Mouse (Mus musculus) heart, adult 8-10 months (tissue): ENCODE data around the gene Dlx5. TPM values are rescaled to one million over a fixed set of nuclear protein-coding genes. Genes with fewer than 3 reads are reported as not detected.

Source experiments
- DNase-seq: peaks from one replicate; pipeline ENCODE4 v3.0.0; 2022; ENCODE audit warnings: low spot score
- total RNA-seq, 4 experiments: library from RNA; stranded (reverse); gene quantifications; 2 replicates each; pipeline ENCODE4 v1.2.4; 2022

The Dlx5 gene
- total RNA-seq, 4 experiments from 2014 or later, result 0.22 to 0.84 (median 0.31) TPM

DNA sequence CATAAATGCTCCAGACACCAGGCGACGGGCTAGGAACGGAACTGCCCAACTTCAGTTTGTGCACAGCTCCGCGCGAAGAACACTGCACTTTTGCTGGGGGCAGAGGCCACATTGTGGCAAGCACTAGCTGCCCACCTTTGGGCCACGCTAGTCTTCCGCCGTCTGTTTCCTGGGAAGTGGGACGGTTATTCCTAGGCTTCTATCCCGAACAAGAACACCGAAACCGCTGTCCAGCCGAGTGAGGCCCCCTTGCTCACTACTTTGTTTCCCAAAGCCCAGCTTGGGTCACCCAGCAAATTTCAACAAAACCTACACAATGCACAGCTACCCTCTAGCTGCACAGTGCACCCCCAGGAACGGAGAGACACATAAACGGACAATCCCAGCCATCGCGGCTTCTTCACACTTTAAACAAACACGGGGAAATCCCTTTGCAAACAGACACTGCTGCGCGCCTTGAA lies 21.9 kb downstream of the Dlx5 start:
- DNase-seq, result no peak

GRCm38 (mm10) chr6:6859111-6859949 lies 22.6 kb downstream of the Dlx5 start:
- no peak for DNase-seq

- DNase-seq, result no peak
These were observed 23.3 kb downstream of the Dlx5 start for GRCm38 (mm10) chr6:6858571-6858970.

DNA sequence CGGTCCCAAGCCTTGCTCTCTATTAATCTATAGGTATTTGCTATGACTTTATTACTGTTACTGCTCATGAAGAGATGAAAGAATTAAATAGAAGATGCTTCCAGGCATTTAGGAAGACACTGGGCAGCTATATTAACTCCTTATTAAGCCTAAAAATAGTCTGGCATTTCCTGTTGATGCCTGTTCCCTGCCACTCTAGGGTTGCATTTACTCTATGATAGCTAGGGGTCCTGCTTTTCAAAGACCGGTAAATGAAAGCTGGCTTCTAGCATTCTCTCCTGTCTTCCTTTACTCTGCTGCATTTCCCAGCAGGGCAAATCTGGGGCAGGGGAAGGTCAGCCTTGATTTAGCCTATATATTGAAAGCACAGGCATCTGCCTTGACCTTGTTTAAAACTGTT lies 24.1 kb downstream of the Dlx5 start:
- no peak for DNase-seq

- no peak for DNase-seq
These were observed 25.0 kb downstream of the Dlx5 start for GRCm38 (mm10) chr6:6856881-6857280.

GRCm38 (mm10) chr6:6856316-6856715 lies 25.6 kb downstream of the Dlx5 start:
- DNase-seq, result no peak

- DNase-seq, result no peak
These were observed 26.1 kb downstream of the Dlx5 start for GRCm38 (mm10) chr6:6855746-6856185.

- DNase-seq, result no peak
These were observed 26.8 kb downstream of the Dlx5 start for GRCm38 (mm10) chr6:6854902-6855745.

- DNase-seq, result no peak
These were observed 27.7 kb downstream of the Dlx5 start for GRCm38 (mm10) chr6:6854176-6854575.

DNA sequence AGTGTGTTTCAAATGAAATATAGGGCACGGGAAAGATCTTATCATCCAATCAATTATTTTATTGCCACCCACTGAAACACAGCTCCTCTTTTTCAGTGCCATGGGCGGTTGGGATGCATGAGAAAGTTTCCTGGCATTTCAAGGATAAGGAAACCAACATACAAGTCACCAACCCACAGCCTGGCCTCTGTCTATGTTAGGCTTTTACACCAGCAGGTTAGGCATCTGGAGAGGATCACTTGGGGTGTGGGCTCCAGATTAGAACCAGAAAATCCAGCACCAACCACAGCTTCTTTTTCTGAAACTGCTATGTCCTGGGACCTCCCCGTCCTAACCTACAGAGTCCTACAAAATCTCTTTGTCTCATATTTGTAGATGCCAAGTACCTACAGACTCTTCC lies 28.9 kb downstream of the Dlx5 start:
- DNase-seq, result no peak

DNA sequence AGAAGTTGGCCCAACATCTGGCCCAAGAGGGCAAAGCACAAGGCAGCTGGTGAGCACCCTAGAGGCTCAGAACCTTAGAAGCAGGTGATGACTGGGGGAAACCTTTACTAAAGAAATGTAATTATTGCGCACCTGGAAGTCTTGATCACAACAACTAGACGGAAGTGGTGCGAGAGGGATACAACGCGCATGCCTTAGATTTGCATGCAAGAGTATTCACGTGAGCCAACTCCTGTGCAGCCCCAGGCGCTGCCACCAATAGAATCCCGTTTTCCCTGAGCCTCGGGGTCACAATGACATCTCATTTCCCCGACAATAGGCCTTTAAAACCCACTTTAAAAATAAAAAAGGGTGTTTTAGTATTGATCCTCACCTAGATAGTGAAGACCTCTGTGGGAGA lies 30.7 kb downstream of the Dlx5 start:
- no peak for DNase-seq

DNA sequence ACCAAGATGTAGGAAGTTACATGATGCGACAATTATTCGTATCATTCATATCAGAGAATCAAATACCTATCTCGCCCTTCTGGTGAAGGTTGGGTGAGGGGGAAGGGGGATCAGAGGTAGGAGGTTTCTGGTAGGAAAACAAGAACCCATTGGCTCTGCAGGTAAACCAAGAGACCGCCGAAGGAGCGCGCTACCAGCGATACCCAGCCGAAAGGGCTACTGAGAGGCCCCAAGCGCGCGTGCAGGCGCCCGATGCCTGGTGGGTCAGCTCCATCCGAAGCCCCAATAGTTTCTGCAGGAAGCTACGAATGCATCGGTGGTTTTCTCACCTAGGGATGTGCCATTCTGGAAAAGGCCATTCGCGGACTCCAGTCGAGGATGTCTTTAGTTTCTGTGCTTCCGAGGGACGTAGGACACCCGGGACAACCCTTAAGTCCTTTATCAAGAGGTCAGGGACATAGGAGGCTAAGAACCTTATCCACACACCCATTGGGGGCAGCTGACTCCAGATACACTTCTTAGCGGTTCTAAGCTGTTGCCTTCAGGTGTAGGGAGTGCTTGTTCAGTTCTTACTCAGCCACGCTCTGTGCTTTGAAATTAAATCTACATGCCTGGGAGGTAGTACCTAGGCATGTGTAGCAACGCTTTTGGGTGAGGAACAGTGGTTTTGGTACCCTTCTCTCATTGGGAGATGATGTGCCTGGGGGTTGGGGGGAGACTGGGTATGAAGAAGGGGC lies 31.4 kb downstream of the Dlx5 start:
- DNase-seq, result no peak

GRCm38 (mm10) chr6:6849744-6850143 lies 32.1 kb downstream of the Dlx5 start:
- DNase-seq, result no peak

DNA sequence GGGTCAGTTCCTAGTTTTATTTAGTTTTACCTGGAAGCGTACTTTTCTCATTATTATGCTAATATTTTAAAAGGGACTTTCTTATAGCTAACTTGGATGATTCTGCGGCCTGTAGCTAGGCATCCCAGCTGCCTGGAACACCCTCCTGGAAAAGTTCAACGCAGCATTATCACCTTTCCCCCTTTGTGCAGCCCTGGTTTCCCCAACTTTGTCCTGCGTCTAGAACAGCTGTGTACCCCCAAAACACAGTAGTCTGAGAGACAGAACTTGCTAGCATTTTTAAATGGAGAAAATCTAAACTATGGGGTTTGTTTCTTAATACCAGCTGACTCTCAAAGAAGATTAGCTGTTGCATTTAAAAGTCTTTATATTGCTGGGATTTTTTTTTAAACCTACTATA lies 33.3 kb downstream of the Dlx5 start:
- DNase-seq, result no peak

- DNase-seq, result no peak
These were observed 48.6 kb downstream of the Dlx5 start for GRCm38 (mm10) chr6:6833301-6833700.

DNA sequence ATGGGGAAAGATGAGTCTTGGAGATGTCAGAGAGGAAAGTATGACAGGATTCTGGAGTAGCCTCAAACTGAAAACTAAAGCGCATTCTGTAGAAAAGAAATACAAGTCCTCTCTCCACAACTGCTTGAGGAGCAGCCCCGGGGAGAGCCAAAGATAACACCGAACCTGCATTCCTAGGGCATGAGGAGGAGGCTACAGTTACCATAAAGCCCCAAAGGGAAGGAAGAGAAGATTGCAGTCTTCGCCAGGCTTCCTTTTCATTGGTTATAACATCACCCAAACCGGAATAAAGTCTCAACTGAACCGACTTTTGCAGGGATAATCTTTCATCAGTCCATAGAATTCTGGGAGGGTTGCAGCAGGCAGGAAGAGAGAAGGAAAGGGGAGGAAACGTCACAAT lies 51.4 kb downstream of the Dlx5 start:
- DNase-seq, result peak; percentile 9

Other genes with a start within 250 kb of the Dlx5 start
- not detected for gene Dlx6, start 18.8 kb downstream of the Dlx5 start, total RNA-seq
- 1 to 10 TPM; 4.1 to 5.3 (median 4.9) TPM for gene Sdhaf3, start 73.9 kb upstream of the Dlx5 start, total RNA-seq